Mouse (Mus musculus) heart, embryonic 16.5 days (tissue): ENCODE measurements around the gene Atf7. TPM values are rescaled to one million over a fixed set of nuclear protein-coding genes. Genes with fewer than 3 reads are reported as not detected.

ENCODE experiments used
- ATAC-seq: fragments of 200-750 bp; cut with Nextera tagmentation; replicated peaks from 2 replicates; pipeline ENCODE4 v1.8.0; 2017; ENCODE audit warnings: moderate number of reproducible peaks; ENCODE audit not compliant: insufficient read depth, low FRiP score; ENCODE audit errors: extremely low read depth
- H3K27ac ChIP-seq: fragments of 300-500 bp; sonication (generic); 2 replicates; pipeline ENCODE4 v1.5.1; 2014; ENCODE audit warnings: mild to moderate bottlenecking, low read length, control low read depth, moderate library complexity
- H3K27me3 ChIP-seq: fragments of 300-500 bp; sonication (generic); 2 replicates; pipeline ENCODE4 v1.6.1; 2014; ENCODE audit warnings: low read length, mixed read lengths; ENCODE audit not compliant: control insufficient read depth, insufficient read depth
- H3K36me3 ChIP-seq: fragments of 300-500 bp; sonication (generic); 2 replicates; pipeline ENCODE4 v1.6.1; 2014; ENCODE audit not compliant: control insufficient read depth, insufficient read depth
- H3K4me1 ChIP-seq: fragments of 300-500 bp; sonication (generic); 2 replicates; pipeline ENCODE4 v1.6.1; 2014; ENCODE audit warnings: low read length, mixed read lengths; ENCODE audit not compliant: control insufficient read depth, insufficient read depth
- H3K4me2 ChIP-seq: fragments of 300-500 bp; sonication (generic); 2 replicates; pipeline ENCODE4 v1.6.1; 2014; ENCODE audit warnings: low read depth, mild to moderate bottlenecking, control low read depth, low read length
- H3K4me3 ChIP-seq: fragments of 300-500 bp; sonication (generic); 2 replicates; pipeline ENCODE4 v1.5.1; 2014; ENCODE audit warnings: mild to moderate bottlenecking, control low read depth, low read length
- H3K9ac ChIP-seq: fragments of 300-500 bp; sonication (generic); 2 replicates; pipeline ENCODE4 v1.6.1; 2014; ENCODE audit warnings: low read length, control low read depth
- H3K9me3 ChIP-seq: fragments of 300-500 bp; sonication (generic); replicated peaks from 2 replicates; pipeline ENCODE4 v1.6.1; 2016; ENCODE audit warnings: low read length; ENCODE audit not compliant: control insufficient read depth
- WGBS: fragments of 180-500 bp; shearing (Covaris S2); extraction: QIAGEN DNeasy Blood & Tissue Kit; methylation state at CpG from one replicate; pipeline ENCODE4 v1.1.7; 2014; 5-methylcytosine and 5-hydroxymethylcytosine counted together
- polyA plus RNA-seq: library from polyadenylated mRNA; unstranded; fragments of >200 nt; fragmentation: Nextera tagmentation; extraction: Ambion mirVana; gene quantifications from 2 replicates; pipeline ENCODE4 v1.2.1, GENCODE M21; 2015

The Atf7 gene
- polyA plus RNA-seq, 1 experiment from 2014 or later, result 27.7 TPM

GRCm38 (mm10) chr15:102576972-102577371, 48.3 kb downstream of the Atf7 start:
- Histone ChIP-seq H3K4me2 (no peak overlapping the region), H3K27ac (no peak overlapping the region), H3K9me3 (no peaks in the 10 kb centered on the region), H3K4me1 (no peaks in the 10 kb centered on the region), H3K36me3 (0 out of 2 replicates have a peak, but pooled peaks cover 2% of the 10 kb centered on the region), H3K4me3 (no peak overlapping the region), H3K9ac (no peak overlapping the region), H3K27me3 (no peaks in the 10 kb centered on the region)
- 88% methylated on average over 1 of the region's 1 CpGs for WGBS
- no peak for ATAC-seq

DNA sequence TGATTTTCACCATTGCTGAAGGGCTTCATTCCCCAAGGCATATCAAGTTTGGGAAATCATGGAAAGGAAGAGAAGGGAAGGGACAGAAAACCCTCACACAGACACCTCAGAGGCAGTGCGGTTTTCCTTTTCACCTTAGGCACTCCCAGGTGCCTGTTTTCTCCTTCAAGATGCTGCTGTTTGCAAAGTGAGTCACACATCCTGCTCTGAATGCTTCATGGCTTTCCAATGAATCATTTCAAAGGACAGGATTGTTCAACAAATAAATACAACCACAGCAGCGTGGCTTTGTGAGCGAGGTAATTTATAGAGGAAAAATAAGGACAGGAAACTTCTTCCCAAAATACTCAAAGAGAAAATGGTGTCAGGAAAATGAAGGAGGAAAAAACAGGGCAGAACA, 53.2 kb downstream of the Atf7 start:
- H3K4me2 ChIP-seq, result no peak overlapping the region
- H3K36me3 ChIP-seq, result 0 out of 2 replicates have a peak, but pooled peaks cover 2% of the 10 kb centered on the region
- no peak overlapping the region for H3K9ac ChIP-seq
- 66% methylated on average over 3 of the region's 3 CpGs for WGBS
- H3K9me3 ChIP-seq, result no peaks in the 10 kb centered on the region
- no peaks in the 10 kb centered on the region for H3K27me3 ChIP-seq
- no peak overlapping the region for H3K4me3 ChIP-seq
- no peaks in the 10 kb centered on the region for H3K4me1 ChIP-seq
- ATAC-seq, result no peak
- H3K27ac ChIP-seq, result no peak overlapping the region

DNA sequence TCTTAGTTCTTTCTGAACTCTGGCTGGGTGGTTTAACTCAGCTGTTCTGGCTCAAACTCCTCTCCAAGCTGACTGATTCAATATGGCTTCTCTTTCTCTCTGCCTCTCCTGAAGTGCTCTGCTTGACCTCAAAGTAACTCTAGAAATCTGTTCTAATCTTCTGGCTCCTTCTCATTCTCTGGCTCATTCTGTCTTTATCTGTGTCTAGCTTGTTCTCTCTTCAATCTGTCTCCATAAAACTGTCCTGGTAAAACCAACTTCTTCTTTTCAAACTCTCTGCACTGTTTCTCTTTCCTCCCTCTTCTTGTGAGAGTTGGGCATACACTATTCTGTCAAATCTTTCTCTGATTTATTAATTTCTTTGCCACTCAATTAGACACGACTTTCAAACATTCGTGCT, 57.4 kb downstream of the Atf7 start:
- 91% methylated on average over 2 of the region's 2 CpGs for WGBS
- H3K36me3 ChIP-seq, result no peaks in the 10 kb centered on the region
- H3K27ac ChIP-seq, result no peak overlapping the region
- H3K9me3 ChIP-seq, result no peaks in the 10 kb centered on the region
- H3K4me1 ChIP-seq, result no peaks in the 10 kb centered on the region
- no peak for ATAC-seq
- H3K27me3 ChIP-seq, result no peaks in the 10 kb centered on the region
- no peak overlapping the region for H3K4me2 ChIP-seq
- H3K9ac ChIP-seq, result no peak overlapping the region
- H3K4me3 ChIP-seq, result no peak overlapping the region

- Histone ChIP-seq H3K27ac (no peak overlapping the region), H3K9ac (no peak overlapping the region), H3K4me1 (no peaks in the 10 kb centered on the region), H3K27me3 (no peaks in the 10 kb centered on the region), H3K4me3 (no peak overlapping the region), H3K4me2 (no peak overlapping the region), H3K9me3 (no peaks in the 10 kb centered on the region), H3K36me3 (peaks cover 10% of the 10 kb centered on the region)
- no peak for ATAC-seq
- 92% methylated on average over 5 of the region's 5 CpGs for WGBS
Measured at GRCm38 (mm10) chr15:102563681-102564080, 61.6 kb downstream of the Atf7 start.

- 90% methylated on average over 3 of the region's 3 CpGs for WGBS
Measured at GRCm38 (mm10) chr15:102563061-102563460, 62.2 kb downstream of the Atf7 start.

GRCm38 (mm10) chr15:102562491-102562890, 62.8 kb downstream of the Atf7 start:
- no peak overlapping the region for H3K4me3 ChIP-seq
- no peaks in the 10 kb centered on the region for H3K27me3 ChIP-seq
- no peaks in the 10 kb centered on the region for H3K9me3 ChIP-seq
- no peak overlapping the region for H3K27ac ChIP-seq
- peaks cover 10% of the 10 kb centered on the region for H3K36me3 ChIP-seq
- no peak for ATAC-seq
- H3K9ac ChIP-seq, result no peak overlapping the region
- H3K4me1 ChIP-seq, result no peaks in the 10 kb centered on the region
- H3K4me2 ChIP-seq, result no peak overlapping the region
- WGBS, result 90% methylated on average over 1 of the region's 1 CpGs

More at GRCm38 (mm10) chr15:102563061-102563460, 62.2 kb downstream of the Atf7 start:
- Histone ChIP-seq H3K4me2 (no peak overlapping the region), H3K9me3 (no peaks in the 10 kb centered on the region), H3K36me3 (peaks cover 10% of the 10 kb centered on the region), H3K9ac (no peak overlapping the region), H3K4me3 (no peak overlapping the region), H3K27me3 (no peaks in the 10 kb centered on the region), H3K4me1 (no peaks in the 10 kb centered on the region), H3K27ac (no peak overlapping the region)
- no peak for ATAC-seq

DNA sequence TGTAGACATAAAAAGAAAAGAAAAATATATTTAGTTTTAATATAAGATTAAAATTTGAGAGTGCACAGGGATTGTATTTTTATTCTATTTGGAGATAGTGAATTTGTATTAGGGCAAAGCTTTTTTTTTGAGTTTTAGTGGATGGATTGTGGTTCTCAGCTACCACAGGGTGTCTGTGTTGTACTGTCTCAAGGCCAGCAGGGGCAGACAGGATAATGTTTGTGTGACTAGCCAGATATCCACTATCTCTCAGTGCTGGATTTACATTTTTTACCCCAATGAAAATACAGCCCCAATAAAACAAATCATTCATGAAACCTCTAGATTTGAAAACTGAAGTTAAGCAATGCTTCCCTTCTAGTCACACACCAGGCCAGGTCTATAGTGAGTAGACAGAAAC, 67.7 kb downstream of the Atf7 start:
- no peak overlapping the region for H3K4me2 ChIP-seq
- no peak for ATAC-seq
- peaks cover 35% of the 10 kb centered on the region for H3K36me3 ChIP-seq
- no peak overlapping the region for H3K27ac ChIP-seq
- H3K9me3 ChIP-seq, result no peaks in the 10 kb centered on the region
- no peaks in the 10 kb centered on the region for H3K4me1 ChIP-seq
- H3K4me3 ChIP-seq, result no peak overlapping the region
- no peaks in the 10 kb centered on the region for H3K27me3 ChIP-seq
- H3K9ac ChIP-seq, result no peak overlapping the region

- no peak overlapping the region for H3K4me2 ChIP-seq
- H3K4me1 ChIP-seq, result no peaks in the 10 kb centered on the region
- H3K9me3 ChIP-seq, result no peaks in the 10 kb centered on the region
- ATAC-seq, result no peak
- H3K27me3 ChIP-seq, result no peaks in the 10 kb centered on the region
- no peak overlapping the region for H3K9ac ChIP-seq
- no peak overlapping the region for H3K27ac ChIP-seq
- H3K4me3 ChIP-seq, result no peak overlapping the region
- WGBS, result 91% methylated on average over 1 of the region's 1 CpGs
- H3K36me3 ChIP-seq, result peaks cover 42% of the 10 kb centered on the region
Measured at GRCm38 (mm10) chr15:102555581-102555980, 69.7 kb downstream of the Atf7 start.

DNA sequence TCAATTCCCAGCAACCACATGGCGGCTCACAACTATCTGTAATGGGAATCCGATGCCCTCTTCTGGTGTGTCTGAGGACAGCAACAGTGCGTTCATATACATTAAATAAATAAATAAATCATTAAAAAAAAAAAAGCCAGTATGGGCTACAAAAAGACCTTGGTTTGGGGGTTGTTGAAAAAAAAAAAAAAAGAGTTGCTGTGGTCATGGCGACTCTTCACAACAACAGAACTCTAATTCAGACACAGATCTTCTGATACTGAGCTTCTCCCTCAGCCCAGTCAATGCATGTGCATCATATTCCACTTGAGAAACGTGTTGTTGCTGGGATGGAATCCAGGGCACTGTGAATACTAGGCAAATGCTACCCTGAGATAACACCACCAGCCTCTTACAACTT, 72.7 kb downstream of the Atf7 start:
- 92% methylated on average over 5 of the region's 5 CpGs for WGBS
- peaks cover 39% of the 10 kb centered on the region for H3K36me3 ChIP-seq
- no peak overlapping the region for H3K27ac ChIP-seq
- H3K4me2 ChIP-seq, result no peak overlapping the region
- no peak overlapping the region for H3K4me3 ChIP-seq
- H3K9ac ChIP-seq, result no peak overlapping the region
- H3K9me3 ChIP-seq, result no peaks in the 10 kb centered on the region
- ATAC-seq, result no peak
- no peaks in the 10 kb centered on the region for H3K27me3 ChIP-seq
- H3K4me1 ChIP-seq, result no peaks in the 10 kb centered on the region

GRCm38 (mm10) chr15:102547478-102547877, 77.8 kb downstream of the Atf7 start:
- peaks cover 12% of the 10 kb centered on the region for H3K4me1 ChIP-seq
- no peak overlapping the region for H3K4me3 ChIP-seq
- H3K9ac ChIP-seq, result no peak overlapping the region
- no peaks in the 10 kb centered on the region for H3K27me3 ChIP-seq
- WGBS, result 94% methylated on average over 3 of the region's 3 CpGs
- H3K9me3 ChIP-seq, result no peaks in the 10 kb centered on the region
- no peak overlapping the region for H3K4me2 ChIP-seq
- peaks cover 28% of the 10 kb centered on the region for H3K36me3 ChIP-seq
- ATAC-seq, result no peak
- peak overlapping the region; percentile 81 for H3K27ac ChIP-seq
